Mouse (Mus musculus) hindbrain, embryonic 15.5 days (tissue): ENCODE data around the gene Bfar. TPM values are rescaled to one million over a fixed set of nuclear protein-coding genes. Genes with fewer than 3 reads are reported as not detected.

Experiments used
- ATAC-seq: fragments of 200-750 bp; cut with Nextera tagmentation; 2 replicates; pipeline ENCODE4 v1.8.0; 2017; ENCODE audit warnings: low read depth, moderate number of reproducible peaks, moderate TSS enrichment; ENCODE audit not compliant: low FRiP score
- H3K27ac ChIP-seq: fragments of 300-500 bp; sonication (generic); replicated peaks from 2 replicates; pipeline ENCODE4 v1.5.1; 2015; ENCODE audit warnings: mild to moderate bottlenecking, inconsistent platforms
- H3K27me3 ChIP-seq: fragments of 300-500 bp; sonication (generic); 2 replicates; pipeline ENCODE4 v1.6.1; 2015; ENCODE audit warnings: control low read depth, inconsistent platforms
- H3K36me3 ChIP-seq: fragments of 300-500 bp; sonication (generic); 2 replicates; pipeline ENCODE4 v1.6.1; 2015; ENCODE audit warnings: control low read depth, inconsistent platforms
- H3K4me1 ChIP-seq: fragments of 300-500 bp; sonication (generic); replicated peaks from 2 replicates; pipeline ENCODE4 v1.6.1; 2015; ENCODE audit warnings: control low read depth, inconsistent platforms
- H3K4me2 ChIP-seq: fragments of 300-500 bp; sonication (generic); 2 replicates; pipeline ENCODE4 v1.6.1; 2015; ENCODE audit warnings: moderate library complexity, mild to moderate bottlenecking, inconsistent platforms
- H3K4me3 ChIP-seq: fragments of 300-500 bp; sonication (generic); 2 replicates; pipeline ENCODE4 v1.5.1; 2015; ENCODE audit warnings: mild to moderate bottlenecking, inconsistent platforms
- H3K9ac ChIP-seq: fragments of 300-500 bp; sonication (generic); 2 replicates; pipeline ENCODE4 v1.6.1; 2015; ENCODE audit warnings: inconsistent platforms
- H3K9me3 ChIP-seq: fragments of 300-500 bp; sonication (generic); 2 replicates; pipeline ENCODE4 v1.6.1; 2016; ENCODE audit warnings: control low read depth, inconsistent platforms
- WGBS: fragments of 180-500 bp; shearing (Covaris S2); methylation state at CpG from one replicate; pipeline ENCODE4 v1.1.7; 2015; 5-methylcytosine and 5-hydroxymethylcytosine counted together
- polyA plus RNA-seq: library from polyadenylated mRNA; unstranded; fragments of >200 nt; fragmentation: Nextera tagmentation; extraction: Ambion mirVana; gene quantifications from 2 replicates; pipeline ENCODE4 v1.2.1, GENCODE M21; 2015

Bfar gene
- polyA plus RNA-seq, 1 experiment from 2014 or later, result 52.5 TPM

GRCm38 (mm10) chr16:13750626-13751025, 79.0 kb downstream of the Bfar start:
- Histone ChIP-seq H3K27me3 (no peaks in the 10 kb centered on the region), H3K9me3 (no peaks in the 10 kb centered on the region), H3K4me3 (no peak overlapping the region), H3K4me2 (no peak overlapping the region), H3K4me1 (no peaks in the 10 kb centered on the region), H3K27ac (no peak overlapping the region), H3K36me3 (no peaks in the 10 kb centered on the region), H3K9ac (no peak overlapping the region)
- no peak for ATAC-seq
- 97% methylated on average over 13 of the region's 13 CpGs for WGBS

Other genes starting within 250 kb of the Bfar start
- 31.2 and 31.4 TPM in 2 replicates for gene Parn, start 3.7 kb upstream of the Bfar start, polyA plus RNA-seq
- gene 3110001I22Rik, start 71 bp downstream of the Bfar start, polyA plus RNA-seq, result 6.7 and 7.0 TPM in 2 replicates
- gene Pla2g10, start 59.1 kb downstream of the Bfar start, polyA plus RNA-seq, result 0.43 and 0.47 TPM in 2 replicates
- 86.7 and 89.4 TPM in 2 replicates for gene Rrn3, start 108.8 kb downstream of the Bfar start, polyA plus RNA-seq
- 197 and 199 TPM in 2 replicates for gene Ntan1, start 147.0 kb downstream of the Bfar start, polyA plus RNA-seq
- 69.0 and 76.7 TPM in 2 replicates for gene Pdxdc1, start 231.3 kb downstream of the Bfar start, polyA plus RNA-seq
- 33.1 and 34.9 TPM in 2 replicates for gene Mpv17l, start 231.3 kb downstream of the Bfar start, polyA plus RNA-seq